Comparison of ENCODE assay signal across 16 mouse cellular contexts in genomic region chr10:24639596-24639995, GRCm38 (mm10). TPM values are rescaled to one million over a fixed set of nuclear protein-coding genes. Genes with fewer than 3 reads are reported as not detected.
DNase-seq lines count a peak whose midpoint lies in the region; ATAC-seq and TF ChIP-seq lines count a peak whose summit lies in the region.
"Had no signal": no experiment of that assay in that cellular context is flagged by ENCODE, and none has a peak within 500 bp of the region (broad histone marks: within the 10 kb centered on the region; RNA-seq: fewer than 3 reads in every experiment).

No protein-coding gene starts in this region.

- TF ChIP-seq CTCF in kidney, postnatal 0 days (IDR thresholded peaks at IDR 0.05; ENCODE audit: low read depth): no peak
- no peak for TF ChIP-seq CTCF in thymus, adult 2 months (IDR thresholded peaks at IDR 0.05; ENCODE audit: borderline replicate concordance, control insufficient read depth, extremely low read depth, insufficient read depth, low read length, poor library complexity)

- H3K27me3 ChIP-seq in kidney, postnatal 0 days (ENCODE audit: insufficient read depth, low read length): no peaks in the 10 kb centered on the region
- no peaks in the 10 kb centered on the region for H3K27me3 ChIP-seq in thymus, adult 2 months (ENCODE audit: control insufficient read depth, insufficient read depth, low read length)
- no peaks in the 10 kb centered on the region for H3K27me3 ChIP-seq in forebrain, embryonic 10.5 days (ENCODE audit: poor library complexity, severe bottlenecking)
- H3K27me3 ChIP-seq: embryonic facial prominence, embryonic 13.5 days; hindbrain, embryonic 12.5 days; liver, embryonic 15.5 days had no signal

- no peaks in the 10 kb centered on the region for H3K9me3 ChIP-seq in kidney, postnatal 0 days (replicated peaks; ENCODE audit: low read length)
- no peaks in the 10 kb centered on the region for H3K9me3 ChIP-seq in forebrain, embryonic 10.5 days
- H3K9me3 ChIP-seq: embryonic facial prominence, embryonic 13.5 days; hindbrain, embryonic 12.5 days; liver, embryonic 15.5 days had no signal

- peak; percentile 35 for DNase-seq in kidney, postnatal 0 days (ENCODE audit: low spot score)
- no peak for DNase-seq in kidney, adult 18-20 months
- DNase-seq in thymus, adult 2 months: peak; percentile 31
- no peak for DNase-seq in thymus, postnatal 10 days (ENCODE audit: low spot score in 2 of 2)
- DNase-seq in induced T-regulatory cell, adult 2 months (ENCODE audit: low read depth): peak; percentile 85
- peak; percentile 26 to 49 for DNase-seq in thymus, postnatal 36 days
- no peak for DNase-seq in right cerebral cortex, postnatal 36 days (ENCODE audit: low spot score in 2 of 2)
- DNase-seq in forebrain, embryonic 10.5 days (ENCODE audit: extremely low spot score, low spot score): no peak
- DNase-seq: adrenal gland, postnatal 14 days; cerebellum, postnatal 36 days; forebrain, postnatal 0 days; gastrocnemius, postnatal 14 days; kidney, postnatal 25 days had no signal

- ATAC-seq in kidney, postnatal 0 days (replicated peaks; ENCODE audit: low FRiP score, low read depth): peak; percentile 12; the same call in 1 of the 2 replicates
- ATAC-seq: forebrain, postnatal 0 days had no signal

- H3K36me3 ChIP-seq in kidney, postnatal 0 days (ENCODE audit: insufficient read depth, low read length): no peaks in the 10 kb centered on the region
- H3K36me3 ChIP-seq in thymus, adult 2 months (ENCODE audit: control insufficient read depth, insufficient read depth, low read length): no peaks in the 10 kb centered on the region
- no peaks in the 10 kb centered on the region for H3K36me3 ChIP-seq in forebrain, embryonic 10.5 days (replicated peaks)
- H3K36me3 ChIP-seq: embryonic facial prominence, embryonic 13.5 days; hindbrain, embryonic 12.5 days; liver, embryonic 15.5 days had no signal

- no peak overlapping the region for H3K4me3 ChIP-seq in kidney, postnatal 0 days (replicated peaks; ENCODE audit: low read depth, low read length)
- no peak overlapping the region for H3K4me3 ChIP-seq in thymus, adult 2 months (ENCODE audit: control insufficient read depth, insufficient read depth, low read length)
- no peak overlapping the region for H3K4me3 ChIP-seq in forebrain, embryonic 10.5 days
- H3K4me3 ChIP-seq: embryonic facial prominence, embryonic 13.5 days; hindbrain, embryonic 12.5 days; liver, embryonic 15.5 days had no signal

- no peak overlapping the region for H3K9ac ChIP-seq in kidney, postnatal 0 days (ENCODE audit: low read depth, low read length)
- H3K9ac ChIP-seq: embryonic facial prominence, embryonic 13.5 days; forebrain, postnatal 0 days; hindbrain, embryonic 12.5 days; liver, embryonic 15.5 days had no signal

- 53% methylated on average over 7 of the region's 7 CpGs for WGBS in kidney, postnatal 0 days
- WGBS in thymus, adult 2 months: 69% methylated on average over 7 of the region's 7 CpGs
- 71% methylated on average over 7 of the region's 7 CpGs for WGBS in forebrain, embryonic 10.5 days

- peaks cover 14% of the 10 kb centered on the region for H3K4me1 ChIP-seq in kidney, postnatal 0 days (replicated peaks; ENCODE audit: insufficient read depth, low read length)
- H3K4me1 ChIP-seq in thymus, adult 2 months (replicated peaks; ENCODE audit: control insufficient read depth, insufficient read depth, low read length): peaks cover 28% of the 10 kb centered on the region
- peaks cover 8% of the 10 kb centered on the region for H3K4me1 ChIP-seq in forebrain, embryonic 10.5 days
- H3K4me1 ChIP-seq: hindbrain, embryonic 12.5 days had no signal

- no peak overlapping the region; the same call in 1 of the 2 replicates for H3K4me2 ChIP-seq in kidney, postnatal 0 days (ENCODE audit: low read length)
- H3K4me2 ChIP-seq: embryonic facial prominence, embryonic 13.5 days; hindbrain, embryonic 12.5 days; liver, embryonic 15.5 days had no signal

- TF ChIP-seq POLR2A in thymus, adult 2 months (IDR thresholded peaks at IDR 0.05; ENCODE audit: control insufficient read depth, extremely low read depth, insufficient read depth, low read length, poor library complexity): no peak

- no peak overlapping the region for H3K27ac ChIP-seq in kidney, postnatal 0 days
- peak overlapping the region; percentile 76 for H3K27ac ChIP-seq in thymus, adult 2 months (ENCODE audit: control insufficient read depth, insufficient read depth, low read length)
- H3K27ac ChIP-seq in forebrain, embryonic 10.5 days: no peak overlapping the region
- H3K27ac ChIP-seq: embryonic facial prominence, embryonic 13.5 days; hindbrain, embryonic 12.5 days; liver, embryonic 15.5 days had no signal

RNA-seq across cellular contexts. Expression of gene Ccn2, which starts 44.4 kb away (rescaled TPM):
- 14.3 and 18.4 TPM in 2 replicates for polyA plus RNA-seq in kidney, postnatal 0 days (2015; fragmentation: Nextera tagmentation; extraction: Ambion mirVana)
- 14.1 and 19.7 TPM in 2 replicates for polyA plus RNA-seq in thymus, adult 2 months (2012; rRNA removed)
- polyA plus RNA-seq in forebrain, embryonic 10.5 days (2016; fragmentation: Nextera tagmentation; extraction: Ambion mirVana): 11.2 and 11.7 TPM in 2 replicates

Comparison
In these comparisons a context has a peak if more than half of its experiments do, and no peak if none do; other contexts are left out.
1. DNase-seq: peak in kidney, postnatal 0 days (single experiment), thymus, adult 2 months (single experiment), induced T-regulatory cell, adult 2 months (single experiment) and thymus, postnatal 36 days (2 of 2); none in kidney, adult 18-20 months (single experiment), thymus, postnatal 10 days (0 of 2), right cerebral cortex, postnatal 36 days (0 of 2) and forebrain, embryonic 10.5 days (single experiment).